Mouse (Mus musculus) forebrain, embryonic 13.5 days (tissue): ENCODE results near the gene Tcf7l1. TPM values are rescaled to one million over a fixed set of nuclear protein-coding genes. Genes with fewer than 3 reads are reported as not detected.

ENCODE experiments used
- ATAC-seq: fragments of 200-750 bp; cut with Nextera tagmentation; 2 replicates; pipeline ENCODE4 v1.8.0; 2017
- H3K27ac ChIP-seq: fragments of 300-500 bp; sonication (generic); 2 replicates; pipeline ENCODE4 v1.5.1; 2015; ENCODE audit warnings: inconsistent platforms, mild to moderate bottlenecking, moderate library complexity
- H3K27me3 ChIP-seq: fragments of 300-500 bp; sonication (generic); 2 replicates; pipeline ENCODE4 v1.6.1; 2015; ENCODE audit warnings: mild to moderate bottlenecking, inconsistent platforms
- H3K36me3 ChIP-seq: fragments of 300-500 bp; sonication (generic); 2 replicates; pipeline ENCODE4 v1.6.1; 2015; ENCODE audit warnings: mild to moderate bottlenecking, inconsistent platforms; ENCODE audit not compliant: poor library complexity, severe bottlenecking
- H3K4me1 ChIP-seq: fragments of 300-500 bp; sonication (generic); 2 replicates; pipeline ENCODE4 v1.6.1; 2015; ENCODE audit warnings: inconsistent platforms
- H3K4me2 ChIP-seq: fragments of 300-500 bp; sonication (generic); 2 replicates; pipeline ENCODE4 v1.6.1; 2015; ENCODE audit warnings: inconsistent platforms, mild to moderate bottlenecking, moderate library complexity
- H3K4me3 ChIP-seq: fragments of 300-500 bp; sonication (generic); 2 replicates; pipeline ENCODE4 v1.5.1; 2015; ENCODE audit warnings: mild to moderate bottlenecking, inconsistent platforms
- H3K9ac ChIP-seq: fragments of 300-500 bp; sonication (generic); 2 replicates; pipeline ENCODE4 v1.6.1; 2015; ENCODE audit warnings: mild to moderate bottlenecking, inconsistent platforms
- H3K9me3 ChIP-seq: fragments of 300-500 bp; sonication (generic); replicated peaks from 2 replicates; pipeline ENCODE4 v1.6.1; 2016; ENCODE audit warnings: inconsistent platforms
- WGBS: fragments of 180-500 bp; shearing (Covaris S2); methylation state at CpG from one replicate; pipeline ENCODE4 v1.1.7; 2015; 5-methylcytosine and 5-hydroxymethylcytosine counted together
- polyA plus RNA-seq: library from polyadenylated mRNA; unstranded; fragments of >200 nt; fragmentation: Nextera tagmentation; extraction: Ambion mirVana; gene quantifications from 2 replicates; pipeline ENCODE4 v1.2.1, GENCODE M21; 2015

Gene Tcf7l1
- polyA plus RNA-seq, 1 experiment from 2014 or later: 13.8 TPM

DNA sequence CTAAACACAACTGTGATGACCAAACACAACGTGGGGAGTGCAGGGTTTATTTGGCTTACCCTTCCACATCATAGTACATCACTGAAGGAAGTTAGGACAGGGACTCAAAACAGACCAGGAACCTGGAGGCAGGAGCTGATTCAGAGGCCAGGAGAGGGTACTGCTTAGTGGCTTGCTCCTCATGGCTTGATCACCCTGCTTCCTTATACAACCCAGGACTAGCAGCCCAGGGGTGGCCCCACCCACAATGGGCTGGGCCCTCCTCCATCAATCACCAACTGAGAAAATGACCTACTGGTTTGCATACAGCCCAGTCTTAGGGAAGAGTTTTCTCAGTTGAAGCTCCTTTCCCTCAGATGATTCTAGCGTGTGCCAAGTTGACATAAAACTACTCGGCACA lies 68.2 kb downstream of the Tcf7l1 start:
- ATAC-seq: no peak
- Histone ChIP-seq H3K4me3 (no peak overlapping the region), H3K4me1 (peaks cover 31% of the 10 kb centered on the region), H3K27ac (no peak overlapping the region), H3K4me2 (no peak overlapping the region), H3K36me3 (0 out of 2 replicates have a peak, but pooled peaks cover 3% of the 10 kb centered on the region), H3K9me3 (no peaks in the 10 kb centered on the region), H3K27me3 (no peaks in the 10 kb centered on the region), H3K9ac (no peak overlapping the region)
- 95% methylated on average over 3 of the region's 3 CpGs for WGBS

DNA sequence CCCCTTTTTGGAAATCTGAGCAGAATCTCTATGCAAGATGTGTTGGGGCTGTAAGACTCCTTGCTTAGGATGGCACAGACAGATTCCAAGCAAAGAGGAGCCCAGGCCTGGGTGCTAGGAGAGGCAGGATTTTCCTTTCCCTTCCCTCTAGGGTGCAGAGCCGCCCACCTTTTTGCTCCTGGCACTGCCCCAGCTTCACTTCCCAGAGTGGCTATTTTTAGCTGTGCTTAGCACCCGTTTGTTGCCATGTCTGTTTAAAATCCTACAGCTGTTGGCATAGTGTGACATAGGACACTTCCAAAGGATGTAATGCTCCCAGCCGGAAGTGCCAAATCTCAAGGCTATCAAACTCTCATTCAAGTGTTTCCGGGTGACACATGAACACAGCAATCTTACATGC lies 74.3 kb downstream of the Tcf7l1 start:
- H3K4me2 ChIP-seq: no peak overlapping the region
- no peaks in the 10 kb centered on the region for H3K9me3 ChIP-seq
- H3K27ac ChIP-seq: no peak overlapping the region
- peaks cover 42% of the 10 kb centered on the region for H3K4me1 ChIP-seq
- ATAC-seq: no peak
- H3K9ac ChIP-seq: no peak overlapping the region
- WGBS: 40% methylated on average over 4 of the region's 4 CpGs
- H3K36me3 ChIP-seq: 0 out of 2 replicates have a peak, but pooled peaks cover 3% of the 10 kb centered on the region
- H3K27me3 ChIP-seq: no peaks in the 10 kb centered on the region
- H3K4me3 ChIP-seq: no peak overlapping the region

DNA sequence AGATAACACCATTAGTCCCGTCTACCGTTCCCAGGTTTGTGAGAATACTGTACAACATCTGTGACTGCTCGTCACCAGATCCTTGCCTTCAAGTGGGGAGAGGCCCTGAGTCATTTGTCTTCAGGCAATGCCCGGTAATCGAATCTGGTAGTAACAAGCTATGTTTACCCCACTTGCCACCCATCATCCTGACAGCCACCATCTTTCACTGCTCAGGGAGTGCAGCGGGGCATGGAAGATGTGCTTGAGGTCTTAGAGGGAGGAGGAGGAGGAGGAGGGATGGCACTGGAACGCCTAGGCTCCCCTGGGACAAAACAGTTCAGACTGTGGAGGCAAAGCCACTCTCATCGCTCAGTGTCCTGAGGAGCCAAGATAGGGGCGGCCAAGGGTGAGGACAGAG lies 74.8 kb downstream of the Tcf7l1 start:
- 39% methylated on average over 9 of the region's 9 CpGs for WGBS
- Histone ChIP-seq H3K27me3 (no peaks in the 10 kb centered on the region), H3K27ac (no peak overlapping the region), H3K9ac (no peak overlapping the region), H3K4me3 (no peak overlapping the region), H3K9me3 (no peaks in the 10 kb centered on the region), H3K36me3 (0 out of 2 replicates have a peak, but pooled peaks cover 3% of the 10 kb centered on the region), H3K4me1 (peaks cover 40% of the 10 kb centered on the region), H3K4me2 (no peak overlapping the region)
- no peak for ATAC-seq

DNA sequence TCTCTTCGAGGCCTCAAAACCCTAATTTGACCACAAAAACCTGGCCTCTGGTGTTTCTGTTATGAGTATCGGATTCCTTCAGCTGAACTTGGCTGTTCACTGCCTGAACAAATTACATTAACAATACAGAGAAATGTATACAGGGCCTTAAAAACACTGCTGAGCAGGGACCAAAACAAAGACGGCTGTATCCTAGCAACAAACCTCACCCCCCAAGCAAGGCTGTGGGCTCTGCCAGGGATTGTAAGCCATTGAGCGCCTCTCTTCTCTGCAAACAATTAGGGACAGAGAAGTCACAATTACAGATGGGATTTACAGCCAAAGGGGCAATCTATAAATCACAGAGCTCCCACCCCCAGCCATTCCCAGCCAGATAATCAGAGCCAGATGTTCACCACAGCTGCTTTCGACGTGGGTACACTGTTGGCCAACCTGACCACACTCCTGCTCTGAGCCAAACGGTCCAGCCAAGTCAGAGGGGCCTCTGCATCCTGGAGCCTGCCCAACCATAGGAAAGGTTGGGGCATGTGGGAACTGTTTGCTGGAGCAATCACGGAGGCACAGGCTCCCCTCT lies 77.5 kb downstream of the Tcf7l1 start:
- 2% methylated on average over 8 of the region's 8 CpGs for WGBS
- Histone ChIP-seq H3K4me2 (peak overlapping the region; percentile 11; the same call in 1 of the 2 replicates), H3K9me3 (no peaks in the 10 kb centered on the region), H3K36me3 (no peaks in the 10 kb centered on the region), H3K9ac (no peak overlapping the region), H3K27ac (peak overlapping the region; percentile 72), H3K27me3 (no peaks in the 10 kb centered on the region), H3K4me3 (no peak overlapping the region), H3K4me1 (peaks cover 44% of the 10 kb centered on the region)
- ATAC-seq: peak; percentile 92

DNA sequence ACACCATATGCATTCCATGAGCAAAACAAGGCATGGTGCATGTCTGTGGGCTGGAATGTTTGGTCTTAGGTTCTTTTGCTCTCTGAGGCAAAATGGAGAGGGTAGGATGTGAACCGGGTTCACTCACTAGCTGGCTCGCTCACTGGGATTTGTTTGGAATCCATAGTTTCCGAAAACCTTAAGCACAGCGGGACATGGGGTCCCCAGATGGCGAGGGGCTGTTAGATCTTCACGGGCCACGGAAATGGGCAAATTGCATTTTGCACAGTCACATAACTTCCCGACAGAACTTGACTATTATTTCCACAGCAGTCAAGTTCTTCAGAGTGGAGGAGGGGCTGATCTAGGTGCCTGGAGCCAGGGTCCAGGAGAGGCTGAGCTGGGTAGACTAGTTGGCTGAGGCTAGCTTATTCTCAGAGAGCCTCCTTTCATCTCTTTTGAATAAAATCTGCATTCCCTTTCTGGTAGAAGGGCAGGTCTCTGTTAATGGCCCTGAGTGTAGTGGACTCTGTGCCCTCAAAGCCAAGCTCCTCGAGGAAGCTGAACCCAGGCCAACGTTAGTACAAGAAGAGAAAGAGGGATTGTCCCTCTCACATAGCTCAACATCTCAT lies 78.1 kb downstream of the Tcf7l1 start:
- peaks cover 44% of the 10 kb centered on the region for H3K4me1 ChIP-seq
- WGBS: 34% methylated on average over 10 of the region's 10 CpGs
- H3K4me3 ChIP-seq: no peak overlapping the region
- no peaks in the 10 kb centered on the region for H3K27me3 ChIP-seq
- H3K27ac ChIP-seq: peak overlapping the region; percentile 72
- H3K36me3 ChIP-seq: no peaks in the 10 kb centered on the region
- H3K9me3 ChIP-seq: no peaks in the 10 kb centered on the region
- peak overlapping the region; percentile 11; the same call in 1 of the 2 replicates for H3K4me2 ChIP-seq
- no peak overlapping the region for H3K9ac ChIP-seq
- ATAC-seq: peak; percentile 63

DNA sequence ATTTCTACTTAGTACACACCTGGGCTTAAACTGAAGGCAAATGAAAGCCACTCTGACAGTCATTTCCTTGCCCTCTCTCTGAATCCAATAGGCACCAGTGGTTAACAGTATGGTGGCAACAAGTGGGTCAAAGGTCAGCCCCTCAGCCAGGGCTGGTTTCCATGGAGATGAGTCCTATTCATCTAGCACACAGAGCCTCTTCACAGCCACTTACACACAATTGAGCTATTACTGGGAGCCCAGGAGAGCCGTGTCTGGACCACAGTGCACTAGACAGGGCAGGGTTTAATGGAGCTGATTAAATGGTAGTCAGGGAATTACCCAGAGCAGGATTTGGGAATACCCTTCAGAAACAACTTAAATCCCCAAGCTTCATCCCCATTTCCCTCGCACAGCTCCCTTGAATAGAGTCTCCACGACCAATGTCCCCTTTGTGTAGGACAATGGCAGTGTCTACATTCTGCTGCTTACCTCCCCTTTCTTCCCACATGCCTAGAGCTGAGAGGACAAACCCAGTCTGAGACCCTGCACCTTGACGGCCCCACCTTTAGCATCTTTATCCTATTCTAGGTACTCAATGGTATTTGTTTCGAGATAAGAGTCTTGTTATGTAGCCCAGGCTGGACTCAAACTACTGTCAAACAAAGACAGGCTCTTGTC lies 89.5 kb downstream of the Tcf7l1 start:
- WGBS: 7% methylated on average over 5 of the region's 5 CpGs
- Histone ChIP-seq H3K4me1 (peaks cover 32% of the 10 kb centered on the region), H3K27me3 (no peaks in the 10 kb centered on the region), H3K4me3 (no peak overlapping the region), H3K36me3 (no peaks in the 10 kb centered on the region), H3K9me3 (no peaks in the 10 kb centered on the region), H3K4me2 (no peak overlapping the region), H3K9ac (no peak overlapping the region), H3K27ac (no peak overlapping the region)
- peak; percentile 85; the same call in 1 of the 2 replicates for ATAC-seq

DNA sequence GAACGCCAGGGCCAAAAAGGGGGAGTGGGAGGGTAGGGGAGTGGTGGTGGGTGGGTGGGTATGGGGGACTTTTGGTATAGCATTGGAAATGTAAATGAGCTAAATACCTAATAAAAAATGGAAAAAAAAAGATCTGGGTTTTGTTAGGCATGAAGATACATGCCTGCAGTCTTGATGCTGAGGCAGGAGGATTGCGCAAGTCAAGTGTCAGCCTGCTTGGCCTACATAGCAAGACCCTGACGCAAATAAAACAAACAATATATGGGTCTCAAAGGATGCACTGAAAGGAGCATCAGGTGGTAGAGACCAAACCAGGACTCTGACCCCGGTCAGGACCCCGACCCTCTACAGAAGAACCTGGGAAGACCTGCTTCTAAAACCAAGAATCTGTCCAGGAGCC lies 90.5 kb downstream of the Tcf7l1 start:
- Histone ChIP-seq H3K4me2 (no peak overlapping the region), H3K27ac (no peak overlapping the region), H3K4me3 (no peak overlapping the region), H3K36me3 (no peaks in the 10 kb centered on the region), H3K4me1 (peaks cover 39% of the 10 kb centered on the region), H3K9me3 (no peaks in the 10 kb centered on the region), H3K27me3 (no peaks in the 10 kb centered on the region), H3K9ac (no peak overlapping the region)
- WGBS: 91% methylated on average over 5 of the region's 5 CpGs
- no peak for ATAC-seq

DNA sequence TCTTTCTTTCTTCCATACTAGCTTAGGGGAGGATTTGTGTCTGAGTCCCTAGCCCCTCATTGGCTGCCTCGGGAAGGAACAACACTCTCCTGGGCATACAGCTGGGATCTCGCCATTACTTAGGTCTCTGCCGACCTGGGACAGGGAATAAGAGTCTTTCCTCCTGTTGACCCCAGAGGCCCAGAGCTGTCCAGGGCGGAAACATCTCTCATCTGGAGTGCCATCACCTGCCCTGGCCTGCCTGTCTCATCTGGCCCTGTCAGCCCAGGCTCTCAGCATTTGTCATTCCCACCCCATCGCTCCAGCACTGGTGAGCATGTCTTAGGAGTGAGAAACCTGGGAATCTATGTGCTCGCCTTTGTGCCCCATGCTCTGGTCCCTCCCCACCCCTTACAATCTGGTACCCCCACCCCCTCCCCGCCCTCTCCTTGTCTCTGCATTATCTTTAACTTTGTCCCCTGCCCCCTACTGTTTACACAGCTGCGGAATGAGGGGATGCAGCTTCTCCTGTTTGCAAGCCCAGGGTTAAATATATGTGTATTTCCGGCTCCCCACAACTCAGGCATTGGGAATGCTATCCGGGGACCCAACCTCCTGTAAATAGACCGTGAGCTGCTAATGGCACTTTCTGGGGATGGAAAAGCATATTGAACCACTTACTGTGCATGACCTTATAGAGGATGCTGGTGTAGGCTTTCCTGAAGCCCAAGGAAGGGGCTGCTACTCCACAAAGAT lies 92.3 kb downstream of the Tcf7l1 start:
- WGBS: 49% methylated on average over 11 of the region's 11 CpGs
- H3K27ac ChIP-seq: no peak overlapping the region
- H3K4me1 ChIP-seq: peaks cover 49% of the 10 kb centered on the region
- ATAC-seq: no peak
- H3K4me2 ChIP-seq: no peak overlapping the region
- no peaks in the 10 kb centered on the region for H3K27me3 ChIP-seq
- no peak overlapping the region for H3K4me3 ChIP-seq
- no peak overlapping the region for H3K9ac ChIP-seq
- no peaks in the 10 kb centered on the region for H3K36me3 ChIP-seq
- no peaks in the 10 kb centered on the region for H3K9me3 ChIP-seq

DNA sequence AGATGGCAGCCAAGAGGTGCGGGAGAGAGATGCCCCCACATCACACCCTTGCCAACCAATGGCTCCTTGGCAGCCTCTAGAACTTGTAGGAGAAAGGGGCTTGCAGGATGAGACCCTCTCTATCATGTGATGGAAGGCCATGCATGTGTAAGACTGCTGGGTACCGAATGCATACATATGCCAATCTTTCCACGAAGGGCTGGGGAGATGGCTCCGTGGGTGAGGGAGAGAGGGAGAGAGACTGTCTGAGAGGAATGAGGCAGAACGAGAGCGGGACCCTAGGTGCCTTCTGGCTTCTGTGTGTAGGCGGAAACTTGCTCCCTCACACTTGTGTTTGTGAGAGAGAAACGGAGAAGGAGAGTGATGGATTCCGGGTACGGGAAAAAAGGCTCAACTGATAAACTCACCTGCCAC lies 94.3 kb downstream of the Tcf7l1 start:
- H3K9me3 ChIP-seq: no peaks in the 10 kb centered on the region
- WGBS: 72% methylated on average over 10 of the region's 10 CpGs
- ATAC-seq: no peak
- H3K9ac ChIP-seq: no peak overlapping the region
- peak overlapping the region; percentile 19; the same call in 1 of the 2 replicates for H3K27ac ChIP-seq
- no peak overlapping the region for H3K4me3 ChIP-seq
- H3K4me2 ChIP-seq: no peak overlapping the region
- H3K27me3 ChIP-seq: no peaks in the 10 kb centered on the region
- no peaks in the 10 kb centered on the region for H3K36me3 ChIP-seq
- H3K4me1 ChIP-seq: peaks cover 43% of the 10 kb centered on the region

DNA sequence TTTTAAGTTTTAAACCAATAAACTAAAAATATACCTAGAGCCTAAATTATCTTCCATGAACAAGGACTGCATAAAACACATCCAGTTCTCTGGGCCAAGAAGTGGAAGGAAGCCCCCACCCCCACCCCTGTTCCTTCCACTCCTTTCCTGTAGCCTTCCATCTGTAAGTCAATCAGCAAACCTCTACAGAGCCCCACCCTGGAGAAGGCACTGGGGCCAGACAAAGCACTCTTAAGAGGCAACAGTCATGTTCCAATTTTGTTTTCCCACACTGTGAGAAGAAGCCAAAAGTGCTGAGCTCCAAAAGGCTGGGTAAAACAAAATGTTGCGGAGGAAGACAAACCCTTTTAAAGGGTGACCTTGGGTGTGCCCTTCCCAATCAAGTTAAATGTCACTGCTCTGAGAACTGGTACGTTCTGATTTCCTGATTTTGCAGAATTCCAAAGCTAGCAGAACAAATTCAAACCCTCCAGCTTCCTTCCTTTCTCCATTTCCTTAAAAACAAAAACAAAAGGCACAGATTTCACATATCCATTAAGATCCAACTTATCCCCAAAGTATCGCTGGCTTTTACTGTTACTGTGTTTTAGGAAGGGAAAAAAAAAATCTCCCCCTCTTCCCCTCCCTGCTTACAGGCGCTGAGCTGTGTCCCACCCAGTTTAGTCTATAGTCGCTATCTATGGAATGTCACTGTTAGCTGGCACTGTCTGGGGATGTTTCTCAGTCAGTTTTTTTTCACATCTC lies 94.8 kb downstream of the Tcf7l1 start:
- Histone ChIP-seq H3K9me3 (no peaks in the 10 kb centered on the region), H3K27ac (peak overlapping the region; percentile 19; the same call in 1 of the 2 replicates), H3K4me3 (no peak overlapping the region), H3K4me1 (peaks cover 37% of the 10 kb centered on the region), H3K27me3 (no peaks in the 10 kb centered on the region), H3K9ac (no peak overlapping the region), H3K4me2 (no peak overlapping the region), H3K36me3 (no peaks in the 10 kb centered on the region)
- no peak for ATAC-seq
- WGBS: 71% methylated on average over 5 of the region's 5 CpGs

DNA sequence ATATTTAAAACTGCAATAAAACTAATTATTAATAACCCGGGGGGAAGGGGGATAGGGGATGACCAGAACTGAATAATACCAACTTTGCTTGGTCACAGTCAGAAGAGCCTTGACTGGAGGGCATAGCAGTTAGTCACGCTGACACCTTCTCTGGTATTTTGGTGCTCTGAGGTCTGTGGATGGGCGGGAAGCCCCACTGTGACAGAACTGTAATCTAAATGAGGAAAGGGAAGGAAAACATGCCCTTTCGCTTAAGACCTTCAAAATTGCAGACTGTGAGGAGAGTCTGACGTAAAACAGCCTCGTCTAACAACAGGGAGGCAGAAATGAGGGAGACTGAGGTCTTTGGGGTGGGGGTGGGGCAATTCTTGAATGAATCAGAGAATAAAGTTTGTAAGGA lies 96.6 kb downstream of the Tcf7l1 start:
- Histone ChIP-seq H3K27me3 (no peaks in the 10 kb centered on the region), H3K4me2 (no peak overlapping the region), H3K9me3 (no peaks in the 10 kb centered on the region), H3K27ac (no peak overlapping the region), H3K4me1 (peaks cover 33% of the 10 kb centered on the region), H3K9ac (no peak overlapping the region), H3K4me3 (no peak overlapping the region), H3K36me3 (no peaks in the 10 kb centered on the region)
- no peak for ATAC-seq
- 84% methylated on average over 6 of the region's 6 CpGs for WGBS
